Mouse (Mus musculus) E14TG2a.4 (cell line): ENCODE measurements at regions not wholly inside any gene's neighbourhood (a gene's known extent, or its start where the extent isn't known, plus 50 kb on each side); places are given as distances from the start of the nearest gene placed in this dataset.

Experiments
- CTCF ChIP-seq: conservative IDR thresholded peaks from 2 replicates; pipeline ENCODE4 v1.5.1; 2014; ENCODE audit warnings: low read length
- NANOG ChIP-seq: IDR thresholded peaks from 2 replicates; pipeline ENCODE4 v1.6.1; 2014; ENCODE audit warnings: borderline replicate concordance, low read length, mixed read lengths

- TF ChIP-seq CTCF = no peak
- no peak for TF ChIP-seq NANOG
These were observed 136.2 kb upstream of the C9orf72 start for GRCm38 (mm10) chr4:35362176-35362575.
